Mouse (Mus musculus): ENCODE data around the gene Tpp1.
"Not testable (repeated sequence)": the region's sequence is repeated elsewhere in the genome, so short reads cannot be mapped to it uniquely, and the experiment has no call there.

Tpp1 gene

DNA sequence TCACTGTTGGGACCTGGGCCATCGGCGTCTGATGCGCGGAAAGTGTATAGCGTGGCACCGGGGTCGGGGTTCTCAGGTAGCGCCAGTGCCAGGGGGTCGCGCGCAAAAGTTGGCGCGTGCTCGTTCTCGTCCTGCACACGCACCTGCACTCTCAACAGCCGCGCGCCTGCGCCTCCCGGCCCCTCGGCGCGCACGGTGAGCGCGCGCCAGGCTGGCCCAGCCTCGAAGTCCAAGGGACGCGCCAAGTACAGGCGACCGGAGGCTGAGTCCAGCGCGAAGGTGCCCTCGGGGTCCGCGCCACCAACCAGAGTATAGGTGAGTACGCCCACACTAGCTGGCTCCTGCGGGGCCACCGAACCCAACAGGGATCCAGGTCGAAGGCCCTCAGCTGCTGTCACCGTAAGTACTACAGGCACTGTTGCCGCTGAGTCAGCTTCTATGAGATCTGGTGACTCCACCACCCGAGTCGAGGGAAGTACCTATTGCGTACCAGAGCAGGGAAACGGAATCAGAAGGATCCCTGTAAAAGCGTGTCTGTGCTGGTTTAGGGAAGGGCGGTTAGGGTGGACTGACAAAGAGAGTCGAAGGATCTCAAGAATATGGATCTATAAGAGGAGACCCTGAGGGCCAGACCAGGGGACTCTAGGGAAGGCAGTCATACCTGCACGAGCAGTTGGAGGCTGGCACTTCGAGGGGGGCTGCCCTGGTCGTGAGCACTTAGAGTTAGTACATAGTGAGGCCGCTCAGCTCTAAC is 10.7 kb upstream of the Tpp1 start:
- DNase-seq (ENCODE audit: low read depth): no peak

DNA sequence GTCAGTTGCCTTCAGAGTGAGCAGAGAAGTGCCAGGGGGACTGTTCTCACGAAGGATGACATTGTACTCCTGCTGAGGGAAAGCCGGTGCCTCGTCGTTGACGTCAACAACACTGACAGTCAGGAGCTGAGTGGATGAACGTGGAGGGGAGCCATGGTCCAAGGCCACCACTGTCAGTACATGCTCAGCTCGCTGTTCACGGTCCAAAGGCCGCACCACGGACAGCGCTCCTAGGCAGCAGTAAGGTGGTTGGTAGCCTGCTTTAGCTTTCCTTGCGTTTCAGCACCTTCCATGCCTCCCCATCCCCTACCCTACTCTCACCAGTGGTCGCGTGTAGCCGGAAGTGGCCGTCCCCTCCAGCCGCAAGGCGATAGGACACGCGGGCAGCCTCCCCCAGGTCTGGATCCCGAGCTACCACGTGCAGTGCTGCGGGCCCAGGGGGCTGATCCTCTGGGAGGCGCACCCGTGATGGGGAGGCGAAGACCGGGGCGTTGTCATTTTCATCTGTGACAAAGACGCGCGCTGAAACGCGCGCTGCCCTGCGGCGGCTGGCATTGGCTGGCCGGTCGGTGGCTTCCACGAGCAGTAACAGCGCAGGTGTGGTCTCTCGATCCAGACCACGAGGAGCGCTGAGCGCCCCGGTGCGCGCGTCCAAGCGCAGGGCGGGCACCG is 9.9 kb upstream of the Tpp1 start:
- DNase-seq (ENCODE audit: low read depth): no peak

DNA sequence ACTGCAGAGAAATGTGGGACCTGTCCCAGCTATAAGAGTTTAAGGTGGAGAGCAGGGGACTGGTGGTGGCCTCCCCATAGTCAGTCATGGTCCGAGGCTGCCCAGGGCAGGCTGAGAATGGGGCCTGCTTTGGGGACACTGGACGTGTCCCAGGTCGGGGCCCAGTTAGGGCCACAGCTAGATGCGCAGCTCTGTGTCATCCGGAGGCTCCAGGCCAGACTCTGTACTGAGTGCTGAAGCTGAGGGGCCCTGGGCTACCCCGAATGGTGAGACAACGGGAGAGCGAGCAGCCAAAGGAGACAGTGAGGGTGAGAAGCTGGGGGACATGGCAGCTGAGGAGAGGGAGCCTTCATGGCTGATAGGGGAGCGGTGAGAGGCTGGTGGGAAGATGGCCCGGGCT is 1.2 kb upstream of the Tpp1 start:
- no peak for DNase-seq (ENCODE audit: low read depth)

DNA sequence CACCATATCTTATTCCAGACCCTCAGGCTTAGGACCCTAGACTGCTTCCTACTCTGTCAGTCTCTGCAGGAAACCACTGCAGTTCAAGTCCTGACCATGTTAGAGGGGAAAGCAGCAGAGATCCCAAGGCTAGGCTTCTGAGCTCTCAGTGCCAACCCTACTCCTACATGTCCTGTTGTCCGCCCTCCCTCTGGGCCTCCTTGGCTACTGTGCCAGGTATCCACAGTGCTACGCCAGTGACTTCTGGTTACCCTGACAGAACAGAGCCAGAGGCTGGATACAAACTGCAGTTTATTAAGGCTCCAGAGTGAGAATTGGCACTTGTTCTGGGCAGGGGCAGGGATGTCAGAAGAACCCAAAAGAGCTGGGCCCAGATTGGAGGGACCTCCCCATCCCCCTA is 681 bp upstream of the Tpp1 start:
- no peak for DNase-seq (ENCODE audit: low read depth)

DNA sequence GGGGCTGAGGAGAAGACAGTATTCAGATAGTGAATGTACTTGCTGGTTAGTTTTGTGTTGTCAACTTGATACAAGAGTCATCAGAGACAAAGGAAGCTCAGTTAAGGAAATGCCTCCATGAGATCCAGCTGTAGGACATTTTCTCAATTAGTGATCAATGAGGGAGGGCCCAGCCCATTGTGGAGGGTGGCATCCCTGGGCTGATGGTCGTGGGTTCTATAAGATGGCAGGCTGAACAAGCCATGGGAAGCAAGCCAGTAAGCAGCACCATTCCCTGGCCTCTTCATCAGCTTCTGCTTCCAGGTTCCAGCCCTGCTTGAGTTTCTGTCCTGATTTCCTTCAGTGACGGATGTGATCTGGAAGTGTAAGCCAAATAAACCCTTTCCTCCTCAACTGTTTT is 4.3 kb downstream of the Tpp1 start:
- no peak for DNase-seq (ENCODE audit: low read depth)

DNA sequence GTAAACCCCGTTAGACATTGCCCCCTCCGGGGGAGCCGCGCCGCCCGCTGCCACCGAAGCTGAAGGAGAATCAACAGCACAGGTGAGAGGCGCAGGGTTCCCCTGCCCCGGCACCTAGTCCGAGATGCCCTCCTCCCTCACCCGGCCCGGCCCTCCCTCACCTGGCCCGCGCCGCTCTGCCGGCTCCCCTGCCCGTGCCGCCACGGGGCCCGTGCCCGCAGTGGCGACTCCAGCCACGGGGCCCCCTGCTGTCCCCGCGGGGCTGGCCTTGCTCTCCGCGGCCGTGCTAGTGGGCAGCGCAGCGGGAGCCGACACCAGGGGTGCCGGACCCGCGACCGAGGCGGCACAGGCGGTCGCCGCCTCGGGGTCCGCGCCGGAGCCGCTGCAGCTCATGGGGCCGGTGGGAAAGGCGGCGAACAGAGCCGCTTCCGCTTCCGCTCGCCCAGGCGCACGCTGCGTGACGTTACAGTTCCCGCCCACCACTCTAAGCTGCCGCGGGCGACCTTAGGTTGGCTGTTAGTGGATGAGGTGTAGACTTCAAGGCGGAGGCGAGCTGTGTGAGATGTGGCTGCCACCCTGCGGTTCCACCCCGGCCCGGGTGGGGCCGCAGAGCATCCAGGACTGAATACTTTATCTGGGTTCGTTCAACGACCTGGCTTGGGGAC is 8.0 kb downstream of the Tpp1 start, which contains the start of gene Taf10:
Taf10 (minus strand) TSS at position 436 of the 665 bp plus-strand sequence.
- DNase-seq (ENCODE audit: low read depth): peak; percentile 91

DNA sequence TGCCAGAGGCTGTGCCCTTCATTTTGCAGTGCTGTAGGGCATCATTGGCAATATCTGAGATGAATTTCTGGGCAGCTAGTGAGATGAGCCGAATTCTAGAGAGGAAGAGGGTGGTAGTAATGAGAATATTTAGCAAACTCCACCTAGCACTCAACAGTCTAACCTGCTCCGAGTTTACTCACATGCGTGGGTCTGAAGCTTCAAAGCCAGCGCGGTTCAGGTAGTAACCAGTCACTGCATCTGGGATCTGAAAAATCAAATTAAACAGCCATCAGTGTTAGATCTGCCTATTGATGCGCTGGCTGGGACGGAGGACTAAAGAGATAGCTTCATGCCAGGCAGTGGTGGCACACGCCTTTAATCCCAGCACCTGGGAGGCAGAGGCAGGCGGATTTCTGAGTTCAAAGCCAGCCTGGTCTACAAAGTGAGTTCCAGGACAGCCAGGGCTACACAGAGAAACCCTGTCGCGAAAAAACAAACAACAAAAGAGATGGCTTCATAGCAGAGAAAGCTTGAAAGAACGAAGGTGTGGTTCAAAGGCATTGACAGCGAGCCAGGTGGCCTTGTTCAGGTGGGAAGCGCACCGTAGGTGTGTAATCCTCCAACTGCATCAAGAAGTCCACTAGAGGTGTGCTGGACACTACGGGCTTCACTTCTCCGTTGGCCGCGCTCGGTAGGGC is 8.6 kb downstream of the Tpp1 start:
- DNase-seq (ENCODE audit: low read depth): not testable (repeated sequence)

DNA sequence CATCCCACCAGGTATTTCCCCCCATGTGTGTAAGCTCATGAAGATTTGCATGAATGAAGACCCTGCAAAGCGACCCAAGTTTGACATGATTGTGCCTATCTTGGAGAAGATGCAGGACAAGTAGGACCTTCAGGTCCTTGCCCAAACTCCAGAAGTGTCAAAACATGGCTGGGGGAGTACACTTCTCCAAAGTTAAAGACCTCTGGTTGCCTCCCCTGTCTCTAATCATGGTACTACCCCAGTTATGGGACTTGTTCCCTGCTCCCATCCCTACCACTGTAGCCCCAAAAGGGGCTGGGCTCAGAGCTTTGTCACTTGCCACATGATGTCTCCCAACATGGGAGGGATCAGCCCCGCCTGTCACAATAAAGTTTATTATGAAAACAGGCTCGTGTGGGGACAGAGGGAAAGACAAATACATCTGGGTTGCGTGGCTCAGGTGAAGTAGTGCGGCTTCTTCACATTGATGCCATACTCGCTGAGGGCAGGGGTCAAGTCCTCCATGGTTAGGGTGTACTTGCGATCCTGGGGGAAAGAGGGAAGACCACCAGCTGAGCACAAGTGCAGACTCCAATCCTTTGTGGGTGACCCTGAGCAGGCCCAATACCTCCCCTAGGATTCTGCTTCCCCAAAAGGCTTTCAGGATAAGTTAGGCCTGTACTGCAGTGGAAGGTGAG is 9.4 kb downstream of the Tpp1 start:
- DNase-seq (ENCODE audit: low read depth): not testable (repeated sequence)

DNA sequence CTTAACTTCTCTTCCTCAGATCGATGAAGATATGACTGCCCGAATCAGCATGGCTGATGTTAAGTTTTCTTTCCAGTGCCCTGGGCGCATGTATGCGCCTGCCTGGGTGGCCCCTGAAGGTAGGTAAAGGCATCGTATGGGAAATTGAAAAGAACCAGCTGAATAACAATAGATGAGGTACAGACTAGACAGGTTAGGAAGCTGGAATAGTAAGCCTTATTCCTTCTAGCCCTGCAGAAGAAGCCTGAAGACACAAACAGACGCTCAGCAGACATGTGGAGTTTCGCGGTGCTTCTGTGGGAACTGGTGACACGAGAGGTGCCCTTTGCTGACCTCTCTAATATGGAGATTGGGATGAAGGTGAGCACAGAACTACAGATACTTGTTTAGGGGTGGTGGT is 10.1 kb downstream of the Tpp1 start:
- no peak for DNase-seq (ENCODE audit: low read depth)

DNA sequence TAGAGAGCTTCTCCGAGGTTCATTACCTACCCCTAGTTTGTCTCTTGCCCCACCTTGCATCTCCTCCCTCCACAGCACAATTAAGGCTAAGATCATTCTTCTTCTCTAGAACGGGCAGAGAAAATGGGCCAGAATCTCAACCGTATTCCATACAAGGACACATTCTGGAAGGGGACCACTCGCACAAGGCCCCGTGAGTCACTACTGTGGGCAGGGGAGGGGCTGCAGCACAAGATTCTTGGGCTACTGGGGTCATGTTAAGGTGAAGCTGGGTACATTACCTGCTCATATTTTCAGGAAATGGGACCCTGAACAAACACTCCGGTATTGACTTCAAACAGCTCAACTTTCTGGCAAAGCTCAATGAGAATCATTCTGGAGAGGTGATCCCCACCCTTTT is 11.2 kb downstream of the Tpp1 start:
- no peak for DNase-seq (ENCODE audit: low read depth)

DNA sequence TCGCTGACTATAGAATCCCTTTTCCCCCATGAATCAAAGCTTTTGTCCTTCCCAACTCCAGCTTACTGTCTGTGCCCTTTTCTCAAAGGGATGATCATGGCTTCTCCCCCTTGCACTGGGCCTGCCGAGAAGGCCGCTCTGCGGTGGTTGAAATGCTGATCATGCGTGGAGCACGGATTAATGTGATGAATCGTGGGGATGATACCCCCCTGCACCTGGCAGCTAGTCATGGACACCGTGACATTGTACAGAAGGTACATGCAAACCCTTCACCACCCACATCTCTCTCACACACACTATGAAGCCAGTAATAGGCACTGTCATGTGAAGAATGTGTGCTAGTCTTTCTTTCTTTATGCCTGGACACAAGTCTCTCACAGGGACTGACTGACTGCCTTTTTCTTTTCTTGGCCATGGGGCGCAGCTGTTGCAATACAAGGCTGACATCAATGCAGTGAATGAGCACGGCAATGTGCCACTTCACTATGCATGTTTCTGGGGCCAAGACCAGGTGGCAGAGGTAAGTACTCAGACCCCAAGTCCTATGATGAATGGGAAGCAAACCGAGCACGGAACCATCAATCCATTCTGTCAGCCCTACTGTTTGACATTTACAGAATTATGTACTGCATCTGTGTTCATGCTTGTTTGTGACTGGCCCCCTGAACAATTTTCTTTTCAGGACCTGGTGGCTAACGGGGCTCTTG is 11.8 kb downstream of the Tpp1 start:
- no peak for DNase-seq (ENCODE audit: low read depth)

DNA sequence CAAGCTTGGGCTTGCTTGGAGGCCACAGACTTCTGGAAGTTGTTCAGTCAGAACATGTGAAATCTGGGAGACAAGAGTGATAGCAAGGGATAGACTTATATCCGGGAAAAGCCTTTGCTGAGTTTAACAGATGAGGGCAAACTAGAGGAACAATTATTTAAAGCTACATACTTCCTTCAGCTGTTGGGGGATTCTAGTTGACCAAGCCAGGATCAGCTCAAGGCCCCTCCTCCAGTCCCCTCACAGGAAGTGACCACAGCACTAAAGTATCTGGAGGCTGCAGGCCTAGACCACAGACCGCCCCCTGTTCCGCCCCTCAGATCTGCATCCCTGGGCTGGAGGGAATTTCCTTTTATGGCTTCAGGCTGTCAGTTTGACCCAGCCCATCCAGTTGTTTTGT is 13.1 kb downstream of the Tpp1 start:
- peak; percentile 90 for DNase-seq (ENCODE audit: low read depth)

DNA sequence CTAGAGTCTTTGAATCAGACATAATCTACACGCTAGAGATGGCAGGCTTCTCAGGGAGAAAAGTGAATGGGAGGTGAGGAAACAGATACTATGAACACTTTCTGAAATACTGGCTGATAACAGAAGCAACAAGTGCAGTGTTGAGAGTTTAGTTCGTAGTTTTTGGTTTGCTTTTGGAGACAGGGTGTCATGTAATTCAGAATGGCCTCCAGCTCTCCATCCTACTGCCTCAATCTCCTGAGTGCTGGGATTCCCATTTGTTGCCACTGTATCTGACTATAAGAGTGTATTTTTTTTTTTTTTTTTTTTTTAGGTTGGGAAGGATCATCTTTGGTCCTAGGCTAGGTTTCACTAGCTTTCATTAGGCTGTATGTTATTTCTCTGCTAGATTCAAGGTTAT is 13.7 kb downstream of the Tpp1 start:
- DNase-seq (ENCODE audit: low read depth): no peak

DNA sequence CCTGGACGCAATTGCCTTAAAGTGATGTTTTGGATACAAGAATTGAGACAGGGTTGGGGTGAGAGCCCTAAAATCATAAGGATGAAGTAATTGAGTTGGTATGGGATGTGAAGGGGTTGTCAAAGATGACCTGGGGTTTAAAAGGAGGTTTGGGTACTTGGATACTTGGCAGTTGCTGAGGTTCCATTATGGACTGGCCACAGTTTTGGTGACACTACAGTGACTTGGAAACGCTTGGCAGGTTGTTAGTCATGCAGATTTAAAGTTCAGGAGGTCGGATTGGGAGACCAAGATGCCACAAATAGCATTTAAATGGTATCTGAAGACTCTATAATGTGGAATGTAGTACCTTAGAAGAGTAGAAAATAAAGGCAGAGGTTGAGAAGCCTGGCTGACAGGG is 14.4 kb downstream of the Tpp1 start:
- DNase-seq (ENCODE audit: low read depth): no peak

DNA sequence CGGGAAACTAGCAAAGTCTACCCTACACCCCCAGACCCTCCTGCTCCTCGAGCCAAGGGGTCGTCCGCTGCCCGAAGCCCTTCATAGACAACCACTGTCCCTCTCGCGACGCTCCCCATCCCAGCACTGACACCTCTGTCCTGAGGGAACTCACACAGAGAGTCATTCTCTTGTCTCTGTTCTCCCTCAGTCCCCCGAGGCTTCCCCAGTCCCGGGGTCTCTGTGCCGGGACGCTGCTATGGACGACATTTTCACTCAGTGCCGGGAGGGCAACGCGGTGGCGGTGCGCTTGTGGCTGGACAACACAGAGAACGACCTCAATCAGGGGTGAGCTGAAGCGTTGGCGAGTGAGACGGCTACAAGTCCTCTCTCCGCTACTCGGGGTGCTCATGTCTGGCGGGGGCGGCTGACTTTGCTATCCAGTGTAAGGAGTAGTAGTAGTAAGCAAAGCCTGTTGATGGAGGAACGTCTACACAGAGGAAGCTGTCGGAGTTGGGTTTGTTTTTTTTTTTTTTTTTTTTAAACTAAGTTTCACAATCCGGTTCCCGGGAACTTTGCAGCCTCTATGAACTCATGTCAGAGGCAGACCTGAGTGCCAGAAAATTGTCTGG is 15.0 kb downstream of the Tpp1 start, which contains the start of gene Rrp8:
Rrp8 (minus strand) TSS at position 475 of the 611 bp plus-strand sequence.
- peak; percentile 67 for DNase-seq (ENCODE audit: low read depth)

DNA sequence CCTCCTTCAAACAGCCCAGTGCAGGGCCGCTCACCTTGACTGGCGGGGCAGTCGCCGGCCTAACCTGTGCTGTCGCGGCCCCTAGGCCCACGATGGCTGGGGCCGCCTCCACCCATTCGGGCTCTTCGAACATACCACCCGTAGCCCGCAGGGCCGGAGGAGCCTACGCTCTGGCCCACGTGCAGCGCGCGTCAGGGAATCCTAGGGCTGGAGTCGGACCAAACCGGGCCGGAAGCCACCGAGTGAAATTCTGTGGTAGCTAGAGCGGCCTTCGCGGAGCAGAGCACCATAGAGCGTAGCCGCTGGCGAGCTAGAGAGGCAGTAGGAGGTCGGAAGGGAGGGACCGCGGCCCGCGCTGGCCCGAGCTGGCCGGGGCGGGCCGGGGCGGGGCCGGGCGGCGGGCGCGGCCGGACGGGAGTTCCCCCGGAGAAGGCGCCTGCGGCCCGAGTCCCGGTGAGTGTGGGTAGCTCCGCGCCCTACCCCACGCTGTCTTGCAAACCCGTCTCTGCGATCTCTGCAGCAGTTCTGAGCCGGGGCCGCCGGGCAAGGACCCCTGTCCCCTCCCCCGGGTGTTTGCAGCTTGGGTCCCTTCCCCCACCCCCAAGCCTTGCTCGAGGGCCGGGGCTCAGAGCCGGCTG is 15.7 kb downstream of the Tpp1 start, which contains the start of gene Ilk:
Ilk (plus strand) TSS at position 329 of the 638 bp plus-strand sequence.
- peak; percentile 94 for DNase-seq (ENCODE audit: low read depth)

DNA sequence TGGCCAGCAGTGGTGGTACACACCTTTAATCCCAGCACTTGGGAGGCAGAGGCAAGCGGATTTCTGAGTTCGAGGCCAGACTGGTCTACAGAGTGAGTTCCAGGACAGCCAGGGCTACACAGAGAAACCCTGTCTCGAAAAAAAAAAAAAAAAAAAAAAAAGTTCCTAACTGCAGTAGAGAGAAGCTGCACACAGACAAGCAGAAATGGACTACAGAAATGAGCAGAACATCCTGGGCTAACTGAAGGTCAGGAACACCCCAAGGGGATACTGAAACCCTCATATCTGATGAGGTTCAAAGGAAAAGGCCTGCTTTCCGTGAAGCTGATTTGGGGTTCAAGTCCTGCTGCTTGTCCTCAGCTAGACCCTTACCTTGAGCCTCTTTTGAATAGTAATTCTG is 16.6 kb downstream of the Tpp1 start:
- not testable (repeated sequence) for DNase-seq (ENCODE audit: low read depth)

DNA sequence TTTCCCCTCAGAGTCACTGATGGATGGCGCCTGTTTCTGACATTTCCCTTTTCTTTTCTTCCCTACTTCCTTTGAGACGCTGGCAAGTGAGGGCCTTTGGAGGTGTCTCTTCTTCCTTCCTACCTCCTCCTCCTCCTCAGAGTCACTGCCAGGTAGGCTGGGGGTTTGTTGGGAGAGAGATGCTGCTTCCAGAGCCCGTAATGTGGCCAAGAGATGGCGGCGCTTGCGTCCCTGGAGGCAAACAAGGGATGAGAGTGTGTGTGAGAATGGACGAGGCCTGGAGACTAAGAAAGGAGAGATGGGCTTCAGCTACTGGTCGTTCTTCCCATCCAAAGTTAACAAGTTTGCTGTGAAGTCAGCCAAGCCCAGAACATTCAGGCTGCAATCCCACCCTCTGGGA is 17.2 kb downstream of the Tpp1 start:
- DNase-seq (ENCODE audit: low read depth): no peak

DNA sequence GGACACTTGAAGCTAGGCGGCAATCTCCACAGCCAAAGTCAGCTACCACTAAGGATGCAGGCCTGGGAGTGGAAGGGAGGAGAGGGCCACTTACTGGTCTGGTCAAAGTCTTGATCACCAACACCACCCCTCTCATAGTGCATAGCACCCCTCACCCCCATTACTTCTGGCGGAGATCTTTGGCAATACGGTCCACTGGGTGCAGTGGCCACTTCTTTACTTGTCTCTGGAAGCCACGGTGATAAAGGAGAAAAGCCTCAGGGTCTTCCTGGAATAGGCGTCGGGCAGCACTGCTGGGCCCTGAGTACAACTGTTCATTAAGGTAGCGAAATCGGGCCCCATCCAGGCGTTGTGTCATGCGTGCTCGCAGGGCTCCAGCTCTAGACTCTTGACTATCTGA is 18.2 kb downstream of the Tpp1 start:
- DNase-seq (ENCODE audit: low read depth): no peak
